Mouse (Mus musculus) heart, embryonic 16.5 days (tissue): ENCODE results near the gene Trib2. TPM values are rescaled to one million over a fixed set of nuclear protein-coding genes. Genes with fewer than 3 reads are reported as not detected.

Source experiments
- ATAC-seq: fragments of 200-750 bp; cut with Nextera tagmentation; replicated peaks from 2 replicates; pipeline ENCODE4 v1.8.0; 2017; ENCODE audit warnings: moderate number of reproducible peaks; ENCODE audit not compliant: insufficient read depth, low FRiP score; ENCODE audit errors: extremely low read depth
- H3K27ac ChIP-seq: fragments of 300-500 bp; sonication (generic); 2 replicates; pipeline ENCODE4 v1.5.1; 2014; ENCODE audit warnings: mild to moderate bottlenecking, low read length, control low read depth, moderate library complexity
- H3K27me3 ChIP-seq: fragments of 300-500 bp; sonication (generic); 2 replicates; pipeline ENCODE4 v1.6.1; 2014; ENCODE audit warnings: low read length, mixed read lengths; ENCODE audit not compliant: control insufficient read depth, insufficient read depth
- H3K36me3 ChIP-seq: fragments of 300-500 bp; sonication (generic); 2 replicates; pipeline ENCODE4 v1.6.1; 2014; ENCODE audit not compliant: control insufficient read depth, insufficient read depth
- H3K4me1 ChIP-seq: fragments of 300-500 bp; sonication (generic); 2 replicates; pipeline ENCODE4 v1.6.1; 2014; ENCODE audit warnings: low read length, mixed read lengths; ENCODE audit not compliant: control insufficient read depth, insufficient read depth
- H3K4me2 ChIP-seq: fragments of 300-500 bp; sonication (generic); 2 replicates; pipeline ENCODE4 v1.6.1; 2014; ENCODE audit warnings: low read depth, mild to moderate bottlenecking, control low read depth, low read length
- H3K4me3 ChIP-seq: fragments of 300-500 bp; sonication (generic); 2 replicates; pipeline ENCODE4 v1.5.1; 2014; ENCODE audit warnings: mild to moderate bottlenecking, control low read depth, low read length
- H3K9ac ChIP-seq: fragments of 300-500 bp; sonication (generic); 2 replicates; pipeline ENCODE4 v1.6.1; 2014; ENCODE audit warnings: low read length, control low read depth
- H3K9me3 ChIP-seq: fragments of 300-500 bp; sonication (generic); replicated peaks from 2 replicates; pipeline ENCODE4 v1.6.1; 2016; ENCODE audit warnings: low read length; ENCODE audit not compliant: control insufficient read depth
- WGBS: fragments of 180-500 bp; shearing (Covaris S2); extraction: QIAGEN DNeasy Blood & Tissue Kit; methylation state at CpG from one replicate; pipeline ENCODE4 v1.1.7; 2014; 5-methylcytosine and 5-hydroxymethylcytosine counted together
- polyA plus RNA-seq: library from polyadenylated mRNA; unstranded; fragments of >200 nt; fragmentation: Nextera tagmentation; extraction: Ambion mirVana; gene quantifications from 2 replicates; pipeline ENCODE4 v1.2.1, GENCODE M21; 2015

Trib2 gene
- polyA plus RNA-seq, 1 experiment from 2014 or later: 52.7 TPM

DNA sequence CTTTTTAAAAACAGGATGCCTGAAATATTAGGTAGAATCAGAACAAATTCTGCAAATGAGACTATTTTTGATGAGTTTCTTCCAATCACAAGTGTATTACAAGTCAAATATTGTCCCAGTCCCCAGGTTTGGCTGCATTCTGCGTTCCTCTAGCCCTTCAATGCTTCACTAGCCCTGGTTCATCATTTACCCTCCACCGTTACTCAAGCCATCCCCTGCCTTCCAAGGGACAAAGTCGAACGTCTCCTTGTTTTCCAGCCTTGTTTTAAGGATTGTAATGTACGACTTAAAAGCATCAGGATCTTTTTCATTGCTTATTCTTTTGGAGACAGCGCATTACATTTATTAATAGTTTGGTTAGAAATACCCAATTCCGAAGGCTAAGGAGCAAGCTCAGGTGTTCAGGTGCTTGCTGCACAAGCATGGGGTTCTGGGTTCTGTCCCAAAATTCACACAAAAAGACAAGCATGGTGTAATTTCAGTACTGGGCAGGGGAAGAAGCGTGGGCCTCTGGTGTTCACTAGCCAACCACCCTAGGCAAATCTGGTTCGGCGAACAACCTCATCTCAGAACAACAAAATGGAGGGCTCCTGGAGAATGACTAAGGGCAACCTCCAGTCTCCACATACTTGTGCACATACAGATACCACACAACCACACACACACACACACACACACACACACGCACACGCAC lies 24.3 kb upstream of the Trib2 start:
- no peak overlapping the region for H3K9ac ChIP-seq
- no peaks in the 10 kb centered on the region for H3K9me3 ChIP-seq
- WGBS: 89% methylated on average over 12 of the region's 12 CpGs
- H3K4me3 ChIP-seq: no peak overlapping the region
- no peak overlapping the region for H3K27ac ChIP-seq
- H3K4me2 ChIP-seq: no peak overlapping the region
- no peak for ATAC-seq
- no peaks in the 10 kb centered on the region for H3K4me1 ChIP-seq
- no peaks in the 10 kb centered on the region for H3K36me3 ChIP-seq
- no peaks in the 10 kb centered on the region for H3K27me3 ChIP-seq

DNA sequence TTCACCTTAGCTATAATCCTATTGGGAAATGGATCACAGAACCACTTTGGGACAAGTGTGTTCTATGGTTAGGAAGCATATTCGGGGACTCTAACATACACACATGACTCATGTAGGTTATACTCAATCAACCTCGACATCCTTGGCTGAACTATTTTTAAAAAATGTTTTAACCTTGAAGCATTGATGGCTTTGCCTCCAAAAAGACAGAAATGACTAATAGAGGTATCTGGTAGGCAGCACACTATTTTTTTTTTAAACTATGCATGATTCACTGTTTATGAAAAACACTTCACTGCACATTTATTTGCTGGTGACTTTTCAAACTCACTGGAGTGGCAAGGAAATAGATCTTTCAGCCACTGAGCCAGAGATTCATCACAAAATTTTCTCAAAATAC lies 21.5 kb upstream of the Trib2 start:
- Histone ChIP-seq H3K4me2 (no peak overlapping the region), H3K4me1 (no peaks in the 10 kb centered on the region), H3K36me3 (no peaks in the 10 kb centered on the region), H3K4me3 (no peak overlapping the region), H3K27ac (no peak overlapping the region), H3K27me3 (no peaks in the 10 kb centered on the region), H3K9me3 (no peaks in the 10 kb centered on the region), H3K9ac (no peak overlapping the region)
- ATAC-seq: no peak
- WGBS: 78% methylated on average over 2 of the region's 2 CpGs

DNA sequence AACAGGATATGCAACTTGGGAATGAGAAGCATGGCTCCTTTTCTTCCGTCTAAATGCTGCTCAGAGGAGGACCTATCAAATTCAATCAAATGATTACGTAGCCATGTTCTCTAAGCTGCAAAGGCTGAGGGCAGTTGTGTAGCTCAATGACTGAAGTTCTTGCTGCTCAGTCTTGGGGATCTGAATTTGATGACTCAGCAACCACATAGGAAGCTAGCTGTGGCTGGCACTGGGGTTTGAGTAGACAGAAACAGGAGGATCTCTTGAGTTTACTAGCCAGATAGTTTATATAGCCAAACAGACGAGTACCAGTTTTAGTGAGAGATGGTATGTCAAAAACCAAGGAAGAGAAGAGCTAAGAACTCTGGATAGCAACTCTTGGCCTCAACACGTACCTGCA lies 20.8 kb upstream of the Trib2 start:
- no peaks in the 10 kb centered on the region for H3K36me3 ChIP-seq
- no peak overlapping the region for H3K9ac ChIP-seq
- H3K4me2 ChIP-seq: no peak overlapping the region
- H3K4me1 ChIP-seq: no peaks in the 10 kb centered on the region
- H3K27me3 ChIP-seq: no peaks in the 10 kb centered on the region
- ATAC-seq: no peak
- 89% methylated on average over 4 of the region's 4 CpGs for WGBS
- no peak overlapping the region for H3K4me3 ChIP-seq
- no peaks in the 10 kb centered on the region for H3K9me3 ChIP-seq
- no peak overlapping the region for H3K27ac ChIP-seq

DNA sequence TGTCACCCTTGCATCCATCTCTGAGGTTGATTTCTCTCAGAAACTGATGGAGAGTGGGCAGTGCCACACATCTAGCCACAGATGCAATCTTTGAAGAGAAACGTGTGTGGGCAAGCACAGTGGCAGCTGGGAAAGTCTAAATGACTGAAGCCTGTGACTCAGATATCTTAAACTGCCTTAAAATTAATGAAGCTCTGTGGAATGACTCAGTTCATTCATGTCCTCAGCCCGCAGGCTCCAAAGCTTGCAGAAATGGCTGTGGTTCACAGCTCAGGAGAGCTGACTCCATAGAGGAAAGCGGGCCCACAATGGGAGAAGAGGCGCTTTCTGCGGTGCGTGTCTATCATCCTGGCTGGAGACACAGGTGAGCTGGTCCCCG lies 15.9 kb upstream of the Trib2 start:
- Histone ChIP-seq H3K36me3 (no peaks in the 10 kb centered on the region), H3K27ac (no peak overlapping the region), H3K9ac (no peak overlapping the region), H3K9me3 (no peaks in the 10 kb centered on the region), H3K4me2 (no peak overlapping the region), H3K4me1 (no peaks in the 10 kb centered on the region), H3K4me3 (no peak overlapping the region), H3K27me3 (no peaks in the 10 kb centered on the region)
- ATAC-seq: no peak
- 87% methylated on average over 7 of the region's 7 CpGs for WGBS

DNA sequence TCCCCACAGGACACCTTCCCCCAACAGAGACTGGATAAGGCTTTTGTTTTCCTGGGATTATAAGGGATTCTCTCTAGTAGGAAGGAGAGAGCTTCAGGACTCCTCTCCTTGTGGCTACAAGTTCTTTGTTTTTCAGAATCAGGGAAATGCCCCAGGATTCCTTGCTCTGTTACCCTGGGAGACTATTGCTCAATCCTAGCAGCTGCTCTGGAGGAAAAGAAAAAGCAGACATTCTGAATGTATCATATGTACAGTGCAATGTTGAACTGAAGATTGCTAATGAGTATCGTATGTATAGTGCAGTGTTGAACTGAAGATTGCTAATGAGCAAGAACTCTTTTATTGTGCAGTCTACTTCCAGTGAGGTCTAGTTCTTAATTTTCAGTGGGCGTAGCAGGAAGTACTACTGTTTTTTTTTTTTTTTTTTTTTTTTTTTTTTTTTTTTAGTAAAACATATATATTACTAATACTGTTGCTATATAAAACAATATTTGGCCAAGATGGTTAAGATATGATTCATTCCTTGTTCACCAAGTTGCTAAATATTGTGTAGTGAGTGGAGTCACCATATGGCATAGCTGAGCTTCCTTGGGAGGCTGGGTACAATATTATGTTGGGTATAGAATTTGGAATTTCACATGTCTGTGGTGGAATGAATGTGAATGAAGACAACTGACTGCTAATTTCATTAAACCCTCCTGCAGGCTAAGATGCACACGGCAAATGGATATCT lies 15.4 kb upstream of the Trib2 start:
- Histone ChIP-seq H3K4me3 (no peak overlapping the region), H3K36me3 (no peaks in the 10 kb centered on the region), H3K4me1 (no peaks in the 10 kb centered on the region), H3K9me3 (no peaks in the 10 kb centered on the region), H3K9ac (no peak overlapping the region), H3K27ac (no peak overlapping the region), H3K4me2 (no peak overlapping the region), H3K27me3 (no peaks in the 10 kb centered on the region)
- 85% methylated on average over 3 of the region's 3 CpGs for WGBS
- no peak for ATAC-seq

DNA sequence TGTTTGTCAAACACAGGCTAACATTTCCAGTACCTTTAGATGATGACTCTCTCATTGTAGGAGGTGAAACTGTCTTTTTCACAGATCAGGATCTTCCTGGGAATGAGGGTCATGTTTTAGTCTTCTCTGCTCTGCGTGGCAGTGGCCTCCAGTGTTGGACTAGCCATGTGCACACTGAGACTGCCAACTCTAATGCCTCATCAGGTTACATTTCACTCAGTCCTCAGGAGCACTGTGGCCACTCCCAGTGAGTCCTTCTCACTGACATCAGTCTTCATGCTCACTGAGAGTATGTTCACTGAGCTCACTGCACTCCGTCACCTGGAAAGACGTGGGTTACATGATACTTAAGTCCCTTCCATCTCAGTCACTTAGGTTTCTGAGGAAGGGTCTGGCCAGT lies 14.0 kb upstream of the Trib2 start:
- WGBS: 84% methylated on average over 3 of the region's 3 CpGs

DNA sequence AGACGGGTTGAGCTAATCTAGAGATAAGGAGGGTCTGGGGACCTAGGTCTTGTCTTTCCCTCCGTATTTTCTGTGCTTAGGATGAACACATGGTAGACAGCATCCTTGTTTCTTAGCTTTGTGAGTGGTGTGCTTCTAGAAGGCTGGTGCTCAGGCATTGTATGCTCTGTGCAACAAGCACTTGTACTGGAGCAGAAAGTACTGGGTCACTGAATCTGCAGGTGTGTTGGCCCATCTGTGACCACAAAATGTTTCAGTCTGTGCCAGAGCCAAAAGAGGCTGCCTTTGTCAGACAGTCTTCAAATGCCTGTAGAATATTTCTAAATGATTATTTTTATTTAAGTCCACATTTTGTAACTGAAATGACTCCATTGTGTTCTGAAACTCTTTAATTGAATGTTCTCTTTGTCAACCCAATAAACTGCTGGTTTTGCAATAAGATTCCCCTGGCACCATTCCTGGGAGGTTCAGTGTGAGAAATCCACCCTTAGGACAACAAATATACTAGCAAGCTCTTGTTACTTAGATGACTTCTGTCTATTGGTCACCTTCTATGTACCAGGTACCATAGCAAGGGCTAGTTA lies 12.2 kb upstream of the Trib2 start:
- Histone ChIP-seq H3K4me1 (no peaks in the 10 kb centered on the region), H3K4me3 (no peak overlapping the region), H3K9me3 (no peaks in the 10 kb centered on the region), H3K27me3 (no peaks in the 10 kb centered on the region), H3K9ac (no peak overlapping the region), H3K27ac (no peak overlapping the region), H3K4me2 (no peak overlapping the region), H3K36me3 (no peaks in the 10 kb centered on the region)
- ATAC-seq: no peak
- 43% methylated on average over 2 of the region's 2 CpGs for WGBS

More for the DNA sequence above, 14.0 kb upstream of the Trib2 start:
- H3K27me3 ChIP-seq: no peaks in the 10 kb centered on the region
- H3K4me1 ChIP-seq: no peaks in the 10 kb centered on the region
- ATAC-seq: no peak
- H3K9ac ChIP-seq: no peak overlapping the region
- no peak overlapping the region for H3K27ac ChIP-seq
- H3K9me3 ChIP-seq: no peaks in the 10 kb centered on the region
- H3K4me2 ChIP-seq: no peak overlapping the region
- H3K4me3 ChIP-seq: no peak overlapping the region
- no peaks in the 10 kb centered on the region for H3K36me3 ChIP-seq

DNA sequence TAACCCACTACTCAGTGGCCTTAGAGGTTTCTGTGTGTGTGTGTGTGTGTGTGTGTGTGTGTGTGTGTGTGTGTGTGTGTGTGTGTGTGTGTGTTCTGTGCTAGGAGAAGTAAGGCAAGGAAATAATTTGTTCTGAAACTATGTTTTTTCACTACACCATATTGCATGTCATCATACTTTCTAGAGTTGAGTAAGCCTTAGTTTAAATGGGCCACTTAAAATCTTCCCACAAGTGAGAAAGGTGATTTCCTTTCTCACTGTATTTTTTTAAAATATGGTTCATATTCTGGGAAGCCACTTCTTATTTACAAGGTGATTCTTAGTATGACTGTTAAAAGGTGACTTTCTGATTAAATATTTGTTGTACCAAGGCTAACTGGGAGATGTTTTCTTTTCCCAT lies 4.3 kb upstream of the Trib2 start:
- H3K9ac ChIP-seq: no peak overlapping the region
- ATAC-seq: no peak
- no peaks in the 10 kb centered on the region for H3K27me3 ChIP-seq
- peaks cover 6% of the 10 kb centered on the region for H3K4me1 ChIP-seq
- no peaks in the 10 kb centered on the region for H3K36me3 ChIP-seq
- H3K4me2 ChIP-seq: no peak overlapping the region
- no peak overlapping the region for H3K4me3 ChIP-seq
- no peaks in the 10 kb centered on the region for H3K9me3 ChIP-seq
- no peak overlapping the region for H3K27ac ChIP-seq

DNA sequence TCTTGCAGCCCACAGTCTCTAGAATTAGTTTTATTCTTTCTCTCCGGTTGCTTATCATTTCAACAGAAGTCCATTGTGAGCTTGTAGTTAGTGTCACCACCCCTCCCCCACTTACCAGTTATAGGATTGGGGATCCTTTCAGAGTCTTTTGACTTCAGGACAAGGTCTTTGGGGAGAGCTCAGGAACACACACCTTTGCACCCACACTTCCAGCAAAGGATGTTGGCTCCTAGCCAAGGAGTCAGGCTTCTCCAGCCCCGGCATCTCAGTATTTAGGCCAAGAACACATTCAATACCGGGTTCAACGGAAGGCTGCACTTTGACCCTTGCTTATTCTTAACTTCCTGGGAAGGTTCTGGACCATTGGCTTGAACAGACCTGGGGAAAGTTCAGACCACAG lies 643 bp upstream of the Trib2 start:
- H3K4me3 ChIP-seq: peak overlapping the region; percentile 75
- no peak for ATAC-seq
- peak overlapping the region; percentile 85 for H3K4me2 ChIP-seq
- no peaks in the 10 kb centered on the region for H3K9me3 ChIP-seq
- H3K9ac ChIP-seq: peak overlapping the region; percentile 80
- no peaks in the 10 kb centered on the region for H3K36me3 ChIP-seq
- peak overlapping the region; percentile 92 for H3K27ac ChIP-seq
- peaks cover 6% of the 10 kb centered on the region for H3K4me1 ChIP-seq
- H3K27me3 ChIP-seq: no peaks in the 10 kb centered on the region
- WGBS: 21% methylated on average over 4 of the region's 4 CpGs
